Mouse (Mus musculus): ENCODE measurements around the gene Btn1a1.

DNA sequence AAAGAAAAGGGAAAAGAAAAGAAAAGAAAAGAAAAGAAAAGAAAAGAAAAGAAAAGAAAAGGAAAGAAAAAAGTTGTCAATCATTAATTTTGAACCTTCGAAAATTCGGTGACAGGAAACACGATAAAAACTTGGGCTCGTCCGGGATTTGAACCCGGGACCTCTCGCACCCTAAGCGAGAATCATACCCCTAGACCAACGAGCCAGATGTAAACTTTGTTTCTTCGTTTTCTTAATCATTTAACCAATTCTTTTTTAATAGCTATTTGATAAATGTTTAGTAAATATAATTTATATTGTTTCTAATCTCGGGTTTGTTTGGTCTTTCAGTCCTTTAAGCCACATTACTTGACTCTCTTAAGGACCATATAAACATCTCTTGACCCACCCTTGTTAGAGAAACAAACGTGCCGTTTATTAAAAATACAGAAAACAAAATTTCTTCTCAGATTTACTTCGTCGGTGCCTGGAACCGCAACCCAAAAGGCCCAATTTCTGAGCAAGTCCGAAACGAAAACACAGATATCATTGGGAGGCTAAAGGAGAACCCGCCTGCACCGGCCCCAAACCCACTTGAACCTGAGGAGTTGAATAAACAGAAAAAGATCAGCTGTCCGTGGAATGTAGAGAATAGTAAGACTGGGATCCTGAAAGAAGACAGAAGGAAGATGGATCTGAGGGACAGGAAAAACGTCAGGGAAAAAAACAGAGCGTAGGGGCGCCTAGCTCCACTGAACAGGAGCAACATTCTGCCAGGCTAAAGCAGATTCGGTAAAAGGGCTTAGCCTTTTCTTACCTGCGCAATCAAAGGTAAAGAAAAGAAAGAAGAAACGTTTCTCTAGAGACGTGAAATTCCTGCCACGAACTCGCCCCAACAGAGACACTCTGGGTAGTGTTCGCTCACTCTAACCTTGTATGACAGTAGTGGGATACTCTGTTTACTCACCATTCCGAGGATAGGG, 28.6 kb downstream of the Btn1a1 start:
- TF ChIP-seq CTCF (IDR thresholded peaks at IDR 0.05; ENCODE audit: extremely low read depth, insufficient read depth, insufficient read length, insufficient replicate concordance) (no peak), POLR2A (IDR thresholded peaks at IDR 0.05; ENCODE audit: low read depth, low read length) (no peak)
